Mouse (Mus musculus): ENCODE results near the gene Gm10282. TPM values are rescaled to one million over a fixed set of nuclear protein-coding genes. Genes with fewer than 3 reads are reported as not detected.

The Gm10282 gene
- total and polyA plus RNA-seq, 3 experiments = 11.7 to 133 TPM; not detected in 1

GRCm38 (mm10) chr8:72259862-72260261 lies 45.2 kb downstream of the Gm10282 start:
- DNase-seq (ENCODE audit: low read depth, low spot score) = no peak
- no peaks in the 10 kb centered on the region for H3K4me1 ChIP-seq (ENCODE audit: control insufficient read depth in 1 of 2, insufficient read depth in 2 of 2, low read length in 2 of 2)

GRCm38 (mm10) chr8:72257902-72258238 lies 47.2 kb downstream of the Gm10282 start:
- Histone ChIP-seq H3K4me3 (ENCODE audit: control insufficient read depth in 1 of 2, insufficient read depth in 1 of 2, low read depth in 2 of 2, low read length in 2 of 2) (no peak overlapping the region), H3K9me3 (replicated peaks; ENCODE audit: insufficient read depth, low read length) (no peaks in the 10 kb centered on the region), H3K36me3 (ENCODE audit: control insufficient read depth in 1 of 2, insufficient read depth in 2 of 2, low read length in 2 of 2) (no peaks in the 10 kb centered on the region), H3K9ac (ENCODE audit: control insufficient read depth, low read depth, low read length, poor library complexity, severe bottlenecking) (no peak overlapping the region), H3K27me3 (ENCODE audit: control insufficient read depth in 1 of 2, insufficient read depth in 2 of 2, low read length in 2 of 2) (no peaks in the 10 kb centered on the region), H3K4me1 (ENCODE audit: control insufficient read depth in 1 of 2, insufficient read depth in 2 of 2, low read length in 2 of 2) (no peaks in the 10 kb centered on the region), H3K27ac (ENCODE audit: control insufficient read depth, low read depth, low read length) (no peak overlapping the region), H3K79me2 (ENCODE audit: control insufficient read depth, insufficient read depth, low read length, poor library complexity) (no peaks in the 10 kb centered on the region)
- TF ChIP-seq RCOR1 (IDR thresholded peaks at IDR 0.05; ENCODE audit: low read depth, low read length) = no peak
- 0 out of 2 replicates have a peak, but pooled peaks have one; percentile 21 for TF ChIP-seq POLR2AphosphoS2 (IDR thresholded peaks at IDR 0.05; ENCODE audit: low read length)
- no peak for DNase-seq (ENCODE audit: low read depth, low spot score)

More at GRCm38 (mm10) chr8:72259862-72260261, 45.2 kb downstream of the Gm10282 start:
- Histone ChIP-seq H3K9ac (ENCODE audit: control insufficient read depth, low read depth, low read length, poor library complexity, severe bottlenecking) (no peak overlapping the region), H3K27ac (ENCODE audit: control insufficient read depth, low read depth, low read length) (no peak overlapping the region), H3K4me3 (ENCODE audit: control insufficient read depth in 1 of 2, insufficient read depth in 1 of 2, low read depth in 2 of 2, low read length in 2 of 2) (no peak overlapping the region), H3K27me3 (ENCODE audit: control insufficient read depth in 1 of 2, insufficient read depth in 2 of 2, low read length in 2 of 2) (no peaks in the 10 kb centered on the region), H3K36me3 (ENCODE audit: control insufficient read depth in 1 of 2, insufficient read depth in 2 of 2, low read length in 2 of 2) (no peaks in the 10 kb centered on the region), H3K79me2 (ENCODE audit: control insufficient read depth, insufficient read depth, low read length, poor library complexity) (no peaks in the 10 kb centered on the region), H3K9me3 (replicated peaks; ENCODE audit: insufficient read depth, low read length) (no peaks in the 10 kb centered on the region)
- TF ChIP-seq MEF2A (IDR thresholded peaks at IDR 0.05; ENCODE audit: extremely low read depth, insufficient replicate concordance, low read depth, low read length, poor library complexity, severe bottlenecking) (no peak), BHLHE40 (IDR thresholded peaks at IDR 0.05; ENCODE audit: borderline replicate concordance, low read depth, low read length) (no peak), TAL1 (IDR thresholded peaks at IDR 0.05; ENCODE audit: low read length) (no peak), ZC3H11A (IDR thresholded peaks at IDR 0.05; ENCODE audit: low read depth, low read length) (no peak), TCF12 (IDR thresholded peaks at IDR 0.05; ENCODE audit: low read depth, low read length) (no peak), GABPA (IDR thresholded peaks at IDR 0.05; ENCODE audit: low read depth, low read length) (no peak), NRF1 (IDR thresholded peaks at IDR 0.05; ENCODE audit: insufficient read depth, low read depth, low read length, poor library complexity, severe bottlenecking) (no peak), GATA1 (IDR thresholded peaks at IDR 0.05; ENCODE audit: low read depth, low read length) (no peak), ZMIZ1 (IDR thresholded peaks at IDR 0.05; ENCODE audit: low read depth, low read length) (no peak), TBP (IDR thresholded peaks at IDR 0.05; ENCODE audit: low read depth, low read length) (no peak)

GRCm38 (mm10) chr8:72257171-72257901 lies 47.7 kb downstream of the Gm10282 start:
- Histone ChIP-seq H3K27ac (ENCODE audit: control insufficient read depth, low read depth, low read length) (no peak overlapping the region), H3K4me1 (ENCODE audit: control insufficient read depth in 1 of 2, insufficient read depth in 2 of 2, low read length in 2 of 2) (no peaks in the 10 kb centered on the region), H3K4me3 (ENCODE audit: control insufficient read depth in 1 of 2, insufficient read depth in 1 of 2, low read depth in 2 of 2, low read length in 2 of 2) (no peak overlapping the region), H3K36me3 (ENCODE audit: control insufficient read depth in 1 of 2, insufficient read depth in 2 of 2, low read length in 2 of 2) (no peaks in the 10 kb centered on the region), H3K79me2 (ENCODE audit: control insufficient read depth, insufficient read depth, low read length, poor library complexity) (no peaks in the 10 kb centered on the region), H3K9me3 (replicated peaks; ENCODE audit: insufficient read depth, low read length) (no peaks in the 10 kb centered on the region), H3K9ac (ENCODE audit: control insufficient read depth, low read depth, low read length, poor library complexity, severe bottlenecking) (no peak overlapping the region), H3K27me3 (ENCODE audit: control insufficient read depth in 1 of 2, insufficient read depth in 2 of 2, low read length in 2 of 2) (no peaks in the 10 kb centered on the region)
- TF ChIP-seq SMC3 (IDR thresholded peaks at IDR 0.05; ENCODE audit: low read depth, low read length) (peak; percentile 69), TAL1 (IDR thresholded peaks at IDR 0.05; ENCODE audit: low read length) (no peak), CTCF (IDR thresholded peaks at IDR 0.05 in 2 of 3, conservative IDR thresholded peaks at IDR 0.05 in 1 of 3; ENCODE audit: control insufficient read depth in 1 of 3, insufficient read depth in 1 of 3, low read depth in 2 of 3, low read length in 3 of 3, poor library complexity in 1 of 3, severe bottlenecking in 1 of 3) (peak; percentile 53 to 68 (median 65)), RAD21 (IDR thresholded peaks at IDR 0.05; ENCODE audit: low read depth, low read length) (peak; percentile 46), MAZ (IDR thresholded peaks at IDR 0.05; ENCODE audit: low read depth, low read length) (no peak), ZC3H11A (IDR thresholded peaks at IDR 0.05; ENCODE audit: low read depth, low read length) (peak; percentile 37; the same call in 1 of the 2 replicates), UBTF (IDR thresholded peaks at IDR 0.05; ENCODE audit: borderline replicate concordance, insufficient read depth, low read depth, low read length) (no peak), KAT2A (conservative IDR thresholded peaks at IDR 0.05; ENCODE audit: low read depth, low read length) (no peak)
- peak; percentile 41 for DNase-seq (ENCODE audit: low read depth, low spot score)
